Mouse (Mus musculus) heart, postnatal 14 days (tissue): ENCODE results near the gene Ppp1cc. TPM values are rescaled to one million over a fixed set of nuclear protein-coding genes. Genes with fewer than 3 reads are reported as not detected.
A peak's percentile ranks its signal among the peaks of the same experiment; 100 is the strongest.
"Not testable (repeated sequence)": the region's sequence is repeated elsewhere in the genome, so short reads cannot be mapped to it uniquely, and the experiment has no call there.

Source experiments
- DNase-seq, 2 experiments: peaks; one replicate each; pipeline ENCODE4 v3.0.0; 2021 to 2022
- intact Hi-C: fragments of 180-260 bp; cut with DNase I; formaldehyde crosslinking; loops from one replicate; pipeline ENCODE4 v1.15.1; 2025
- total RNA-seq, 2 experiments: library from RNA; stranded (reverse); gene quantifications; 2 replicates each; pipeline ENCODE4 v1.2.3; 2021

The Ppp1cc gene
- total RNA-seq, 2 experiments from 2014 or later: 121 to 152 TPM

GRCm38 (mm10) chr5:122134395-122135289 is 23.4 kb upstream of the Ppp1cc start:
- DNase-seq: no peak
- intact Hi-C loops: loop anchor here (5.0 to 10.0 kb wide), 2 partner anchors 128 to 240 kb away; partner anchors contain the start of genes Fam216a, Gpn3 and Tctn1

DNA sequence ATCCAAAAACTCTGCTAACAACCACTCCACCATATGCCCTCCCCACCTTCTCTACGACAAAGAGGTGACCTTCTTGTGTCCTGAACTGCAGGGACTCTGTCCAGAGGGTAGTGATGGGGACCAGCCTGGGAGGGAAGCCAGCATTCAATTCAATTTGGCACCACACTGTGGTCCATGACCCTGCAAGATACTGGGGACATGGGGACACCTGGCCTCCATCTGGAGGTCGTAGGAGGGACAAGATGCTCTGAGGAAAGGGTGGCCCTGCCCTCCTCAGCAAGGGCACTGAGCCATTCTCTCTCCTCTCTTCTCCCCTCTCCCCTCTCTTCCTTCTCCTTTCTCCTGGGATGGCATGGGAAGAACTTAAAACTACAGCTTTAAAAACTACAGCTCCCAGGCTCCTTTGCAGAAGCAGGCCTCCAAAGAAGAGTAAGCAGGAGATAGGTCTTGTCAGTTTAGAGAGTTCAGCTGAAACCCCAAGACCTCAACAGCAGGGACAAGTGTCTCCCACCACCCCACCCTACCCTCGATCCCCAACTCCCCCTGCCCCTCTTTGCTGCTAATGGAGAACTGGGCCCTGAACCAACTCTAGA is 22.7 kb upstream of the Ppp1cc start:
- DNase-seq: no peak
- intact Hi-C loops: loop anchor here (10.0 kb wide), 1 partner anchor 239 kb away; the partner anchor contains the start of genes Fam216a and Gpn3

GRCm38 (mm10) chr5:122136508-122137408 is 21.3 kb upstream of the Ppp1cc start:
- peak; percentile 78 to 79 for DNase-seq
- intact Hi-C loops: loop anchor here (10.0 kb wide), 1 partner anchor 238 kb away; the partner anchor contains the start of genes Fam216a and Gpn3

- no peak for DNase-seq
- intact Hi-C loops: loop anchor here (10.0 kb wide), 1 partner anchor 236 kb away; the partner anchor contains the start of genes Fam216a and Gpn3
Observed at GRCm38 (mm10) chr5:122138856-122139255, 19.2 kb upstream of the Ppp1cc start.

DNA sequence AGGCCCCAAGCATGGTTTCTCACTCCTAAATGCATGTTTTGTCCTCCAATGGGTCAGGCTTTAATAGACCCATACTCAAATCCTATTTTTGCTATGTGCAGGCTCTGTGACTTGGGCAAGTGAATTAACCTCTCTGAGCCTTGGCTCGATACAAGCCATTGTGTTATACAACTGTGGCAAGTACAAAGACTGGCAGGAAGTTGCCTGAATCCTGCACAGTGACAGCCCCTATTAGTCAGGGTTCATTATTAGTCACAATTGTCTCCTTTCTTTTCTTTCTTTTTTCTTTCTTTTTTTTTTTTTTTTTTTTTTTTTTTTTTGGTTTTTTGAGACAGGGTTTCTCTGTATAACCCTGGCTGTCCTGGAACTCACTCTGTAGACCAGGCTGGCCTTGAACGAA is 18.3 kb upstream of the Ppp1cc start:
- not testable (repeated sequence) for DNase-seq
- intact Hi-C loops: loop anchor here (10.0 kb wide), 1 partner anchor 235 kb away; the partner anchor contains the start of genes Fam216a and Gpn3

DNA sequence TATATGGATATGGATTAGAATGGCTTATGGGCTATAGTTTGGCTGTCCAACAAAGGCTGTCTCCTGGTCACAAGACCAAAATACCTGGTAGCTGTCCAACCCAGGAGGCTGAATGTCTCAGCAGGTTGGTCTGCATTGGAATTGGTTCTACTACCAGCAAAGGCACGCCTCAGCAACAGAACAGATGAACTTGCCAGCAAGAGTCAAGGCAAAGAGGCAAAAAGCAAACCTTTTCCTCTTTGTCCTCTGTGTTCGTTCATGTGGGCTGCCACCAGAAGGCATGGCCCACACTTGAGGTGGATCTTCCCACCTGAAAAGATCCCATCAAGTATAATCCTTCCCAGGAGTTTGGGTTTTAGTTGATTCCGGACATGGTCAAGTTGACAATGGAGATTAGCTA is 17.4 kb upstream of the Ppp1cc start, which contains the start of gene Ccdc63:
TSS of gene Ccdc63 (minus strand) at position 101 of the 400 bp plus-strand sequence.
- DNase-seq: no peak
- intact Hi-C loops: no loop called here

- intact Hi-C loops: loop anchor here (2.0 kb wide), 1 partner anchor 16 kb away; the partner anchor contains the start of gene Ppp1cc
- peak; percentile 42 to 66 for DNase-seq
Observed at GRCm38 (mm10) chr5:122142230-122142992, 15.7 kb upstream of the Ppp1cc start.

DNA sequence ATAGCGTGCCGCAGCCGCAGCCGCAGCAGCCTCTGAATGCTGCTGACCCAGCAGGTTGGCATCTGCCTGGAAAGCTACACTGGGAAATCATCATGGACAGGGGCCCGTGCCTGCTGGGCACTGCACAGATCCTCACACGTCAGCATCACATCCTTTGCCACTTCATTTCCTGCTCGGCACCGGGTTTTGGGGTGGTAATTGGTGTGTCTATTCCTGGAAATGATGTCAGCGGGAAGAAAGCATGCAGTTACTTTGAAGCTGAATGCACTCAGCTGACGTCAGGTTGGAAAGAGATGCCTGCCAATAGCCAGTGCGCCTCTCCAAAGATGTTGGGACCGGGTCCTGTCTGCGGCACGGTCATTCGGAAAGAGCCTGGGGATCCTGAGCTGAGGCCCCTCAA is 14.5 kb upstream of the Ppp1cc start:
- peak; percentile 55 to 58 for DNase-seq
- intact Hi-C loops: loop anchor here (2.0 kb wide), 1 partner anchor 15 kb away; the partner anchor contains the start of gene Ppp1cc

DNA sequence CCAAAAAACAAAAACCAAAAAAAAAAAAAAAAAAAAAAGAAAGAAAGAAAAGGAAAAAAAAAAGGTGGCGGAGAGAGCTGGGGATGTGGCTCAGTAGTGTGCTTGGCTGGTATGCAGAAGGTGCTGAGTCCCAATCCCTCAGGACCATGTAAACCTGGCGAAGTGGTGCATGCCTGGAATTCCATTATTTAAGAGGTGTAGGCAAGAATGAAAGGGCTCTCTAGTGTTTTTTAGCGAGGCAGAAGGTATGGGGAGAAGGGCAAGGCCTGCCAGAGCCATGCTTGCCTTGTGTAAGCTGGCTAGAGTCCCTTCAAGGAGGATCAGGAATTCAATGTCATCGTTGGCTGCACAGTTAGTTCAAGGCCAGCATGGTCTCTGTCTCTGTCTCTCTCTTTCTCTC is 13.3 kb upstream of the Ppp1cc start:
- no peak for DNase-seq
- intact Hi-C loops: no loop called here

GRCm38 (mm10) chr5:122145381-122146055 is 12.6 kb upstream of the Ppp1cc start:
- peak; percentile 66 to 73 for DNase-seq
- intact Hi-C loops: no loop called here

- peak; percentile 68 to 72 for DNase-seq
- intact Hi-C loops: no loop called here
Observed at GRCm38 (mm10) chr5:122146056-122146580, 12.0 kb upstream of the Ppp1cc start.

GRCm38 (mm10) chr5:122146609-122147008 is 11.5 kb upstream of the Ppp1cc start:
- no peak for DNase-seq
- intact Hi-C loops: no loop called here

DNA sequence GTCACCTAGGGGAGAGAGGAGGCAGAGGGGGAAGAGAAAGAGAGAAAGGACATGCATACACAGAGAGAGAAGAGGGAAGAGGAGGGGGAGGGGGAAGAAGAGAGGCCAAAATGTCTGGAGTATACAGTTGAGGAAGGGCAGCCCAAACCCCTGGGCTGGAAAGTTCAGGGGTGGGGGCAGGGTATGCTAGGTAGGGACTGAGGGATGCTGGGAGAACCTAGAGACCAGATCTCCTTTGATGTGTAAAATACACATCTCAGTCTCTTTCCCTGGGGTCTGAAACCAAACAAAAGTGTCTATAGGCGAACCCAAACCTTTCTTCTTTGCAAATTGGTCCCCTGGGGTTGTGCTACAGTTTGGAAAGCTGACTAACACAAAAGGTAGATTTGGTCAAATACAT is 10.0 kb upstream of the Ppp1cc start:
- DNase-seq: no peak
- intact Hi-C loops: no loop called here

DNA sequence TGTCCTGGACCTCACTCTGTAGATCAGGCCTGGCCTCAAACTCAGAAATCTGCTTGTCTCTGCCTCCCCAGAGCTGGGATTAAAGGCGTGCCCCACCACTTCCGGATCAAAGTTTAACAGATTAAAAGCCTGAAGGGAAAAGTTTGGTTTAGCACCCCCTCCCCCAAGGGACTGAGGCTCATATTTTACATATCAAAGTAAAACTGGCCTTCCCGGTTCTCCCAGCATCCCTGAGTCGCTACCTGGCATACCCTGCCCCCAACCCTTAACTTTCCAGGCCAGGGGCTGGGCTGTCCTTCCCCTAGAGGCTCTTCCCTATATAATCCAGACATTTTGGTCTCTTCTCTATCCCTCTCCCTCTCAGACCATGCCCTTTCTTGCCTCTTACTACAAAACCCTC is 8.8 kb upstream of the Ppp1cc start:
- DNase-seq: no peak
- intact Hi-C loops: no loop called here

DNA sequence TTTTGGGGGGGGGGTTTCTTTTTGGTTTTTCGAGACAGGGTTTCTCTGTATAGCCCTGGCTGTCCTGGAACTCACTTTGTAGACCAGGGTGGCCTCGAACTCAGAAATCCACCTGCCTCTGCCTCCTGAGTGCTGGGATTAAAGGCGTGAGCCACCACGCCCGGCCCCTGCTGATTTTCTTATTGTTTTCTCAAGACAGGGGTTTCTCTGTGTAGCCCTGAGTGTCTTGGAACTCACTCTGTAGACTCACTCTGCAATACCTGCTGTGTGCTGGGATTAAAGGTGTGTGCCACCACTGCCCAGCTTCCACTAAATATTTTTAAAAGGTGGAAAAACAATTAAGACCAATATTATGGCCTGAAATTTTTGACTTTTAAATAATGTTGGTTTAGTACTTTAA is 5.6 kb upstream of the Ppp1cc start:
- intact Hi-C loops, DNase-seq: not testable (repeated sequence)

GRCm38 (mm10) chr5:122154006-122154405 is 4.1 kb upstream of the Ppp1cc start:
- intact Hi-C loops: no loop called here
- no peak for DNase-seq

- DNase-seq: no peak
- intact Hi-C loops: no loop called here
Observed at GRCm38 (mm10) chr5:122154782-122155181, 3.3 kb upstream of the Ppp1cc start.

DNA sequence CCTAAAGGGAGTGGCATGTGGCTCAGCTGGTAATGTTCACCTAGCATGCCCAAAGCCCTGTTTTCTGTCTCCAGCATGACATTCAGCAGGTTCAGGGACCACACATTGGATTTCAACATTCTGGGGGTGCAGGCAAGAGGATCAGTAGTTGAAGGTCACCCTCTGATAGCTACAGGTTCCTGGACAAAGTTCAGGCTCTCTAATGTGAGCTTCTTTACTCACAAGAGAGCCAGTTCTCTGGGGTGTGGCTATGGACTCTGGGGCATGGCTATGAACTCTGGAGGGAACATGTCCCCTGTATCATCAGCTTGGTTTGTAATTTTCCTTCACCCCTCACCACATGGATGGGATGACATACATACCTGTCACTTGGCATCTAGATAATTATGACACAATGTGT is 2.5 kb upstream of the Ppp1cc start:
- DNase-seq: no peak
- intact Hi-C loops: no loop called here

- no peak for DNase-seq
- intact Hi-C loops: no loop called here
Observed at GRCm38 (mm10) chr5:122156486-122156885, 1.6 kb upstream of the Ppp1cc start.
